Mouse (Mus musculus) CH12F3 (cell line): ENCODE data around the gene Usp29.
"Not testable (repeated sequence)": the region's sequence is repeated elsewhere in the genome, so short reads cannot be mapped to it uniquely, and the experiment has no call there.

Experiments
- in situ Hi-C: fragments of 300-500 bp; cut with MboI; formaldehyde crosslinking; loops from 2 replicates; pipeline ENCODE4 v1.14.3; 2020; ENCODE audit warnings: low sequenced_read_pairs

Gene Usp29

DNA sequence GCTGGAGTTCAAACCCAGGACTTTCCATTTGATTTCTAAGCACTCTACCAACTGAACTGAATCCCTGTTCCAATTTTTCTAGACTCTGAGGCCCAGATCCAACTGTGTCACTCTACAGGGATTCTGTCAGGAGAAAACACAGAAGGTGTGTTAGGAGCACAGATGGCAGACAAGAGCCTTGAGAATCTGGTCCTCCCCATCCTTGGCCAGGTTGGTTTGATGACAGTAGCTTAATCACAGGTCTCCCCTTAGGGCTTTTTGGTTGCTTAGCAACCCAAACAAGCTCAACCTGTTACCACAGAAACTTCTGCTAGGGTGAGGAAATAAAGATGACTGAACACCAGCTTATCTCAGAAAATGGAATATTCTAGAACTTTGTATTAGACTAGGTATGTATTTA, 136.0 kb downstream of the Usp29 start:
- in situ Hi-C loops, result no loop called here

DNA sequence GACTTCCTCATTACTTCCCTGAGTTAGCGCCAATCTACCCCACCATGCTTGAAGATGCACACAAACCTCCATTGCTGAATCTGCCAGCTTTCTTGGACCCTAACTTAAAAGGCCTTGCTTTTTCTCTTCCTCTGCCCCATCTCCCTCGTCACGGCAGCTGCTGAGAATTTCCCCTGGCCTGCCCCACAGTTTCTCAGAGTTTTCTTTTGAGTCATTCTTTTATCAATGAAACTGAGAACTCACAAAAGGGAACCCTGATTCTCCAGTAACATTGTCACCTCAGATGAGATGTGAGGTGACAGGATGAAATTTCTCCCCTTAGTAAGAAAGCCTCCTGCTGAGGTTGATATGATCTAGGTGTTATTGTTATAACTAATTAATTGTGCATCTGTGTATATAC, 138.5 kb downstream of the Usp29 start:
- in situ Hi-C loops, result no loop called here

DNA sequence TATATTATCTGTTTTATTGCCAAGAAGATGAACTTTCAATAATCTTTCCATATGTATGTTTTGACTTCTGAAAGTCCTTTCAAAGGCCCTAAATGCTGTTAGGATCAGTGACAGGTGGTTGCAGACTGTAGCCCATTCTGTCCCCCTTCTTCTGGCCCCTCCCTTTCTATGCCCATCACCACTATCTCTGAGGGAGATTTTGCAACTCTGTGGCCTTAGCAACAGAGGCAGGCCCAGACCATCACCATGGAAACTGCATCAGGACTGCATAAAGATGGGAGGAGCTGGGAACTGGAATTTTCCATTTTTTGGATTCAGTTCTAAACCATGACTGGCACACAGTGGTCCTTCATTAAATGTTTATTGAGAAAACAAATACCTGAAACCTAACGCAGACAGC, 139.2 kb downstream of the Usp29 start:
- in situ Hi-C loops, result no loop called here

DNA sequence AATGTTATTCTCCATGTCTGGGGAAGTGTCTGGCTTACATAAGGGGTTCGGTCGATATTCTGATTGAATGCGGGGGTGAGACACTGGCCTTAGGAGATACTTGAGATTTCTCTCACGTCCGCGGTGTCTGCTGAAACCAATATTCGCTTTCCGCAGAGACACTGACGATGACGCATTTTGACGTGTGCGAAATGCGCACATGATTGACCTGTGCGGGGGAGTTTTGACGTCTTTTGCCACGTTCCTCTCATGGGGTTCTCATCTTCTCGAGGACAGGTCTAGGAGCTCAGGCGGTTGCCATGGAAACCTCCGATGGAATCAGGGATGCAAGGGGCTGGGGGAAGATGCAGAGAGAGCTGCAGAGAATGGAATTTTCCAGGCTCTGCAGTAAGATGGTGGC, 144.1 kb downstream of the Usp29 start:
- in situ Hi-C loops, result no loop called here

DNA sequence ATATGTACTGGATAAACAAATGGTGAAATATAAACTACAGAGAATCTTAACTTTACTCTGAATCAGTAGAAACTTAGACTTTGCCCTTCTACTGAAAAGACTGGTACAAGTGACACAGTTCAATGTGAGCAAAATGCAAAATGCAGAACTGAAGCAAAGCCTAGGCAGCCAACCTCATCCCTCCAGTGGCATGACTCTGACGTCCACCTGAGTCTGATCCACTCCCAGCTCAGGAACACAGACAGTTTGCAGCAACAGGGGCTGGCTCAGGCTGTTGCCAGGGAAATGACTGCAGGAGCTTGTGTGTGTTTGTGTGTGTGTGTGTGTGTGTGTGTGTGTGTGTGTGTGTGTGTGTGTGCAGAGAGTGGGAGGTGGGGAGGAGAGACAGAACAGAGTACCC, 147.8 kb downstream of the Usp29 start:
- in situ Hi-C loops, result no loop called here

DNA sequence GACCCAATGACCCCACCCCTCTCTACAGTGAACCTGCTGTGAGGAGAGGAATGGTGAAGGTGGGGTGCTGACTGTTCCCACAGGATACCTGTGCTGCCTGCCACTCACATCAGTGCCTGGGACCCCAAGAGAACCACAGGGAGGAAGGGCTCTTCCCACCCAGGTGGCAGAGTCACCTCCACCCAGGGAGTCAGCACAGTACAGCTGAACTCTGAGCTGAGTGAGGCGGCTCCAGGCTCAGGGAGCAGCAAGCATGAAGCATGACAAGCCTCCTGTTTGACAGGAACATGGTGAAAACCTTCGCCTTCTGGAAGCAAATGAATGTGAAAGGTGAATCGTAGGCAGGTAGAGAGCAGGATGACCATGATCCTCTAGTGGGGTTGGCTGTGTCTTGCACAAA, 148.5 kb downstream of the Usp29 start:
- in situ Hi-C loops, result not testable (repeated sequence)

DNA sequence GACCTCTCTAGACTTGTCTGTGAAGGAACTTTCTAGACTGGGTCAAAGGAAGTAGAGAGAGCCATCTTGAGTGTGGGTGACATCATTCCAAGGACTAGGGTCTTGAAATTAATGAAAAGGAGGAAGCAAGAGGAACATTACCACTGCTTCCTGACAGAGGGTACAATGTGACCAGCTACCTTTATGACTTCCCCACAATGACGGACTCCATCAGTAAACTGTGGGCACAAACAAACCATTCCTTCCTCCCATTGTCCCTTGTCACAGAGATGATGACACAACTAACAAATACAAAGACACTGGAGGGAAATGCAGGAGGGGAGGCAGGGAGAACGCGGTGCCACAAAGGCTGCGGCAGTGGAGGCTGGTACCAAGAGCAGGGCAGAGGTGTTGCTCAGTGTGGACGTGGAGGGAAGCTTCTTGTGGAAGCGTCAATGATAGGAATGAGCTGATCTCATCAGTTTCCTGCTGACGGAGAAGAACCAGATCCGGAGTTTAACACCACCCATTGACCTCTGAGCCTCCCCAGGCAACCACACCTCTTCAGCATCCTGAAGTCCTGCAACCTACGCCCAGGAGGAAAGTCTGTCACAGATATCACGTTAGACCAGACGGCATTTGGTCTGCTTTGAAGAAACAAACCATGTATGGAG, 149.3 kb downstream of the Usp29 start:
- in situ Hi-C loops, result no loop called here

DNA sequence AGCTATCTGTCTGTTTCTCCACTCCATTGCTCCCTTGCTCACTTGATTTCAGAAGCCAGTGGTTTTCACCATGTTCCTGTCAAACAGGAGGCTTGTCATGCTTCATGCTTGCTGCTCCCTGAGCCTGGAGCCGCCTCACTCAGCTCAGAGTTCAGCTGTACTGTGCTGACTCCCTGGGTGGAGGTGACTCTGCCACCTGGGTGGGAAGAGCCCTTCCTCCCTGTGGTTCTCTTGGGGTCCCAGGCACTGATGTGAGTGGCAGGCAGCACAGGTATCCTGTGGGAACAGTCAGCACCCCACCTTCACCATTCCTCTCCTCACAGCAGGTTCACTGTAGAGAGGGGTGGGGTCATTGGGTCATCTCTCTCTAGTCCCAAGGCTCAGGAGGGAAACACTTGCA, 150.5 kb downstream of the Usp29 start:
- in situ Hi-C loops, result not testable (repeated sequence)

DNA sequence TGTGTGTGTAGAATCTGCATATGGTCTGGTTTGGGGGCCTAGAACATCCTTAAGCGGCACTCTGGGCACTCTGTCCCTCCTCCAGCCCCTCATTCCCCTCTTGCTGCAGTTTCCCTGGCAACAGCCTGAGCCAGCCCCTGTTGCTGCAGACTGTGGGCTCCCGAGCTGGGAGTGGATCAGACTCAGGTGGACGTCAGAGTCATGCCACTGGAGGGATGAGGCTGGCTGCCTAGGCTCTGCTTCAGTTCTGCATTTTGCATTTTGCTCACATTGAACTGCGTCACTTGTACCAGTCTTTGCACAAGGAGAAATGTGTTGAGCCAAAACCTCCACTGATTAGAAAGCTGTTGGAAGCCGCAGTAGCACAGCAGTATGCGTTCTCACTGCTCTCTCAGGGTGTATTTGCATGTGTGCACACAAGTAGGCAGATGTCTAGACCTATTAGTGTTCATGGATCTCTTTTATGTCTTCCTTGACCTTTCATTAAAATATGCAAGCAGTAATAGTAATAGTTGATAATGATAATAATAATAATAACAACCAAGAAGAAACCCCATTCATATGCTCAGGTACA, 151.2 kb downstream of the Usp29 start:
- in situ Hi-C loops, result no loop called here

DNA sequence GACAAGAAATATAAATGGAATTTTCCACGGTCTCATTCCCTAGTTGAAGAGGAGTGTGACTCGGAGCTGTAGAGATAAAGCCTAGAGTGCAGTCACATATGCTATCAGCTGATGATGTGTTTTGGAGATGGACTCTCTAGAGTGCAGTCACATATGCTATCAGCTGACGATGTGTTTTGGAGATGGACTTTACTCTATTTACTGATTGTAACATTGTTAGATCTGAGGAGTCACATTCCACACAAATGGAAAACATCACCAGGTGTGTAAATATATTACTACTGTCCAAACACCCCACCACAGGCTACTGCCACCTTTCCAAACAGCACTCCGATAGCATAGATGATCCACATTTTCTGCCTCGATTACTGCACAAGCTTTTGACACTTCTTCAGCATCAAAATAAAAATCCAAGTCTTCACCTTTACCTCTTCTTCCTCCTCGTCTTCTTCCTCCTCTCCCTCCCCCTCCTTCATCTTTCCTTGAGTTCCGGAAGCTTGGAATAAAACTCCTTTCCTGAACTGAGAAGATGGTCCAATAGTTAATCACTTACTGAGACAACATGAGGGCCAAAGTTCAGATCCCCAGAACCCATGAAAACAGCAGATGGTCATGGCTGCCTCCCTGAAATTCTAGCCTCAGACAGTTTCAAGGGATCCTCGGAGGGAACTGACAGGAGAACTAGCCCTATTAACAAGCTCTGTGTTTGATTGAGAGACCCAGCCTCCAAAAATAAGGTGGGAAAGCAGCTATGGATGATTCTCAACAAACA, 153.2 kb downstream of the Usp29 start:
- in situ Hi-C loops, result no loop called here

DNA sequence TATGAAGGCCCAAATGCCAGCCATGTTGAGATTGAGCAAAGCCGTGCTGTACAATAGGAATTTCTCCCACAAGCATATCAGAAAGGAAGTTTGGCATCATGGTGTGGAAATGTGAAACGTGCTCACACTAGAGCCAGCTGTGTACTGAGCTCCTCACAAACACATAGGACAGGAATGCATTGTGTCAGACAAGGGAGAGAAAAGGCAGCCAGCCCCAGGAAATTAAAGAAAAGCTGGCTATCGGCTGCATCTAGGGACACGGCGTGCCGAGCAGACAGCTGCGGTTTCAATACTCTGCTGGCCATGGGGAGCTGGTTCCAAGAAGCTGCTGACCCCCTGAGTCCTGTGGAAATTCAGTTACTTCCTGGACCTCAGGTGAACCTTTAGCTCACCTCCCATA, 155.0 kb downstream of the Usp29 start:
- in situ Hi-C loops, result no loop called here

DNA sequence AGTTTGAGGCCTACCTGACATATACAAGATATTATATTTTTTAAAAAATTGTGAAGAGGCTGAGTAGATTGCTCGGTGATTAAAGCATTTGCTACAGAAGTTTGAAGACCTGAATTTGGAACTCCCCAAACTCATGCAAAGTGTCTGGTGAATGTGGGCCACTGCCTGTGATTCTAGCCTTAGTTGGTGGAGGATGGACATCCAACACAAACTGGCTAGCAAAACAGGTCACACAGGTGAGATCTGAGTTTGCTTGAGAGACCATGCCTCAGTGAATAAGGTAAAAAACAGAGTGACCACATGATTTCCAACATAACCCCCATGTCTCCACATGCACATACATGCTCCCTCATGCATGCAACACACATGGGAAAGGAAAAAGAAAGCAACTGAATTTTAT, 156.5 kb downstream of the Usp29 start:
- in situ Hi-C loops, result no loop called here

DNA sequence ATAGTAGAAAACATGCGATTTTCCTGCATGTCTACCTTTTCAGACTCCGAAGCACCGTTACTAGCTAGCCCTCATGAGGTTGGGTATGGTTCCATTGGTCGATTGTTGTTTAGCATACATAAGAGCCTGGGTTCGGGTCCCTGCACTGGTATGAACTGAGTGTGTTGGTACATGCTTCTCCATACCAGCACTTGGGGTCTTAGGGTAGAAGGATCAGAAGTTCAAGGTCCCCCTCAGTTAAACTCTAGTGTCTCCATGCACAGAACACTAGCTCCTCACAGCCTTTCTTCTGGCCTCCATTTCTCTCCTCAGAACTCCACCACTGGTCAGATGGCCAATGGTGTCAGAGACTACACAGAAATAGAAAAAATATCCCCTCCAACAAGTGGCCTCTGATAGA, 159.5 kb downstream of the Usp29 start:
- in situ Hi-C loops, result no loop called here

DNA sequence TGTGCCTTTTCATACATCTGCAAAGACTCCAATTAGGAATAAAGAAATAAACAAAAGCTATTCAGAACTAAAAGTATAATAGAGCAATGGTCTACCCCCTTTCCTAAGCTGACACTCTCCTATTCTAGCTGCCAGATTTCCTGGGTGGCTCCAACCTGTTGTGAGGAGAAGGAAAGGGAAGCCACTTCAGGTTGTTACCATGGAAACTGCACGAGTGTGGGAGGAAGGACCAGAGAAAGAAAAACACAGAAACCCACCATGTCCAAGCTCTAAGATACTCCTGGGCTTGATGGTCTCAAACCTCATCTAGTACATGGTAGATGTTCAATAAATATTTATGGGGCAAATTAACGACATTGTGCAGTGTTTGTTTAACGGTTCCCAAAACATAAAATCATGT, 160.8 kb downstream of the Usp29 start:
- in situ Hi-C loops, result no loop called here

DNA sequence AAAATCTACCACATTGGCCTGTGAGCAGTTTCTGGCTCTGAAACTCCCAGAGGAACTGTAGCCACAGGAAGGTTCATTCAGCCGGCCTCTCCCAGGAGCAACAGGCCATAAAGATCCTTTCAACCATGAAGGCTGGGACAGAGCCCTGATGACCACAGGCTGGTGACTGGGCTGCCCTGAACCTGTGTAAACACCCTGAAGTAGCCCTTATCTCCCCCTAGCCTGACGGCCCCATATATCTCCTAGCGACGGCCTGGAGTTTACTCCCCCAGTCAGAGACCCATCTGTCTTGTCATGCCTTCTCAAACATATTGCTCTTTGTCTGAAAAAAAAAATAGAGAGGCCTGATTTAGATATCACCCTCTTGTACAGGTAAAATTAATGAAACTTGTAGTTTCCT, 166.6 kb downstream of the Usp29 start:
- in situ Hi-C loops, result not testable (repeated sequence)

DNA sequence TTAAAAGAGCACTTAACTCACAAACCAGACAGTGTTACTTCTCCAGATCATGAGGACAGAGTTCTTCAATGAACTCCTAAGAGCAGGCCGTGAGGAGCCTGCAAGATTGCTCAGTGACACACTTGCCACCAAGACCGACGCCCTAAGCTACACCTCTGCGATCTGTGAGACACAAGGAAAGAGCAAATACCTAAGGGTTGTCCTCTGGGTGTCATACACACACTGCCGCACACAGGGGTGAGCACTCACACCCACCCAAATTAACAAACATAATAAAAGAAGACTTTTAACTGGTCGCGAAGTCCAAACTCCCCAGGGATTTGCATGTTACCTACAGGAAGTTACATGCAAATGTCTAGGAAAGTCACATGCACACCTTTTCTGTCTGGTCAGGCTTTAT, 170.3 kb downstream of the Usp29 start:
- in situ Hi-C loops, result no loop called here

DNA sequence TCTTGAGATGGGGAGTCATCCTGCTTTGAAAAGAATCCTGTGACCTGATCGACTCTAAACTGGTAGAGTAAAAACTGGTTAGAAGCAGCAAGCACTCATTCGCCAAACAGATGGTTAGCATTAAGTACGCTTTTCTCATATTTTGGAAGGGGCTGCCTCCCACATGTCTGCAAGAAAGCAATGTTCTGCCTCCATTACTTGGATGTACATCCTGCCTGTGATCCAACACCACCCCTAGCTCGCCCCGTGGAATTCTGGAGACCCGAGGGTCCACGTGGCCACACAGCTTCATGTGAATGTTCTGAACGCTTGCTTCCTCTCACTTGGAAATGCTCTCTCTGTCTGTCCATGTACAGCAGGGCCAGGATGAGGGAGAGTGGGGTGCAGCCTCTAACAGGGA, 173.1 kb downstream of the Usp29 start:
- in situ Hi-C loops, result no loop called here

DNA sequence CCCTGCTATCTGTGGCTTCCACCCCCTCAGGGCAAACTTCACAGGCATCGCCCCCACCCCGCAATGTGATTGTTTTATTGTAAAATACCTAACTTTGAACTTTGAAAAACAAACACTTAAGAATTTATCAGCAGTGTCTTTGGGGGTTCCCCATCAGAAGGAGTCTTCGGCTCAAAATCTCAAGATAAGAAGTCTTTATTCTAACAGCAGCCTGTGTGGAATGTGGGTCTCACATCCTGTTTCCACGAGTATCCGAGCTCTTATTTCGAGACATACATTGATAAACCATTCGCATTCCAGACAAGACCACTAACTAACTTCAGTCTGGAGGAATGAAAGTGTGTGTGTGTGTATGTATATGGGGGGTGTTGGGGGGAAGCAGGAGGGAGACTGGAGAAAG, 180.1 kb downstream of the Usp29 start:
- in situ Hi-C loops, result no loop called here

DNA sequence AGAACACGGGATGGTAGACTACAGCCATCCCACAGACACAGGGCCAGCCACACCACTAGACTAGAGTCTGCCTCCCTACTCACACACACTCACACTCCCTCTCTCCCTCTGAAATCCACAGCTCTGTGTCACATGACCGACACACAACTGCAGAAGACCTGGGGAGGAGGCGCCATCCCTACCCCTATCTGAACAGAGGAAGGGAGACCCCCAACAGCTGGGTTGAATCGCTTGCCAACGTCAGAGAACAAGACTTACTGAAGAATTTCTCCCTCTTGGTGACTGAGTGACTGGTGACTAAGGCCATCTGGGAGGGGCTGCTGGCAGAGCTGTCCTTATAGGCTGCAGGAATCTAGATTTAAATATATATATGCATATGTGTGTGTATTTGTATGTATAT, 181.4 kb downstream of the Usp29 start:
- in situ Hi-C loops, result no loop called here

DNA sequence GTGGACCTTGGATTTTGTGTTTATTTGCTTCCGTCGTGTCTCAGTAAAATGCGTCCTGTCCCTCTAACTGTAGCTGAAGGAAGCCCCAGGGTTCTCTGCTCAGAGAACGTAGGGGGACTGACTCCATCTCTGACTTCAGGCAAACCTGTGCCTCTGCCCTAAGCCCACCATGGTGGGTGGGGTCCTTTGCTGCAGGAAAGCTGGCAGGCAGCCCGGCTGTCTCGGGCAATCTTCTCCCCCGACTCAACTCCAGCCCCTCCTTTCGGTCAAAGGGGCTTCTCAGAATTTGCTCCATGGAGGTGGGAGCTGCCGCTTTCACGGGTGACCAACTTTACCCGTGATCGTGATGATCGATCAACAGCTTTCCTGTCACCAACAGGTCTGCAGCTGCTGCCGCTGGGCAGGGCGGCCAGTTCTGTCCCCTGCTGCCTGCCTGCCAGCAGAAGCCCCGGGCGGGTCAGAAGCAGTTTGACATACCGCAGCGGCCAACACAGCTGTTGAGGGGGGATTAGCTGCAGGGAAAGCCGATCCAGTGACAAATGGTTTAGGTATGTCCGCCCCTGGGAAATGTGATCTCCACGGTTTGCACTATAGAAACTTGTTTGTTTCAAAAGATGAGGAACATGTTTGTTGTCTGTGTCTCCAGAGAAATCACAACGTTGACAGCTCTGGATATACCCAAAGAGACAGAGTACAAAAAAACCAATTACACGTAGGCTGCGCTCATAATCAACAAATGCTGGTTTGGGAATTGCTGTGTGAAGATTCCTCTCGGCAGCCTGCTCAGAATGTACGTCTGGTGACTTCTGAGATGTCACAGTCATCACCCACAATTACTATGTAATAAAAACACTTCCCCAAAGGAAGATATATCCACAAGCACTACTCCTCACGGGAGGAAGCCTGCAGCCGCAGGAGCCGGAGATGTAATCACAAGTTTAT, 183.3 kb downstream of the Usp29 start:
- in situ Hi-C loops, result no loop called here

DNA sequence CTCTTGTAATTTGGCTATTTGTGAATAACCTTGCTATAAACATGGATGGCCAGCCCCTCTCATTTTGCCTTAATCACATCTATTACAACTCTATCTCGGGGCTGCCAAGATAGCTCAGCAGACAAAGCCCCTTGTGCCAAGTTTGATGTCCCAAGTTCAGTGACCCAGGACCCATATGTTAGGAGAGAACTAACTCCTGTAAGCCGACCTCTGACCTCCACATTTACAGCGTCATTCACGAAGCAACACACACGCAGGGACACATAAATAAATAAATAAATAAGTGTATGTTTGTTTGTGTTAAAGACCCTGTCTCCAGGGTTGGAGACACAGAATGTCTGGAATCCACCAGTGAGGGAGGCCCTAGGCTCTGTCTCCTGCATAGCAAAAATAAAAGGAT, 186.7 kb downstream of the Usp29 start:
- in situ Hi-C loops, result no loop called here
